Mouse (Mus musculus): Measurements from ENCODE around the gene Cckbr. TPM values are rescaled to one million over a fixed set of nuclear protein-coding genes. Genes with fewer than 3 reads are reported as not detected.

The Cckbr gene
- polyA plus RNA-seq, 1 experiment from 2014 or later = 0.29 TPM

DNA sequence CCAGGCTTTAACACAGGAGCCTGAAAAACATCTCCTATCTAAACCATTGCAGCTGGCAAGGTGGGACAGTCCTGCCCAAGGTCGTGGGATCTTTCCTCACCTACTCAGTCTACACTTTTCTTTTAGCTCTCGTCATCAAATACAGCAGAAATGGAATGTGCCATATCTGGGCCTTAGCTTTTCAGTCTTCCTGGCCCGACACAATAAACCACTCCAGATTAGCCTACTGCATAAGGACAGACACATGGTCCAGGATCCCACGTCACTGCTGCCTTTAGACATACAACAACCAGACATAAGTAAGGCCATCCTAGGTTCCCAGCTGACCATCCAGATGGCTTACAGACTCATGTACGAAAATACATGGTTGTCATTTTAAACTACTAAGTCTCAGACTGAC lies 84.6 kb downstream of the Cckbr start:
- Histone ChIP-seq H3K36me3 (no peaks in the 10 kb centered on the region), H3K4me3 (no peak overlapping the region), H3K9me3 (no peaks in the 10 kb centered on the region), H3K4me2 (replicated peaks) (no peak overlapping the region), H3K9ac (replicated peaks) (no peak overlapping the region), H3K27me3 (peaks cover 47% of the 10 kb centered on the region), H3K27ac (replicated peaks) (no peak overlapping the region), H3K4me1 (no peaks in the 10 kb centered on the region)
- ATAC-seq (ENCODE audit: low FRiP score, low read depth) = no peak
- 86% methylated on average over 5 of the region's 5 CpGs for WGBS

DNA sequence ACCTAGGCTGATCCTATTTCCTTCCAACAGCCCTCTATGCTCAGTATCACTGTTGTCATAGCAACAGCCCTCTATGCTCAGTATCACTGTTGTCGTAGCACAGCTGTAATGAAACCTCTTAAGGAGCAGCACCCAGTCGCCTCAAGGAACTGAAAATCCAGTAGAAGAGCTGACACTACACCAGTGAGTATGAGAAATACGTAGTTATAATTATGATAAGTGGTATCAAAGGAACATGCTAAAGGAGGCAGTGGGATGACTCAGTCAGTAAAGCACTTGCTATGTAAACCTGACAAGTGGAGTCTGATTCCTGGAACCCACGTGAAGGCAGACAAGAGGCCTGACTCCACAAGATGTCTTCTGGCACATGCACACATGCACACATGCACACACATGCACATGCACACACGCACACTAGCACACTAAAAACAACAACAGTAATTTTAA lies 88.3 kb downstream of the Cckbr start:
- 57% methylated on average over 5 of the region's 5 CpGs for WGBS

DNA sequence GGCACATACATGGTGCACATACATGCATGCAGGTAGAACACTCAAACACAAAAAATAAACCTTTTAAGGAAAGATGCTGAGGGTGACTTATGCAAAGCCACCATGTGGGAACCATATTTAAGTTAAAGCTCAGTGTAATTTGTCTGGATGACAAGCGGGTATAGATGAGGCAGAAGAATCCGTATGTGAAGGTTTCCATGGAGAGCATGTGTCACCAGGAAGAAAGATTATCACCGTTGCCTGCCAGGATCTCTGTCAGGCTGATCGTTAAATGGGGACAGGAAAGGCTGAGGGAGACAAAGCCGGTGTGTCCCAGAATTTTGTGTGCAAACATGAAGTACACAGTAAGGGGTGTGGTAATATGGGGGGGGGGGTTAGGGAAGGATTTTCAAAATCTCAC lies 89.0 kb downstream of the Cckbr start:
- Histone ChIP-seq H3K4me2 (replicated peaks) (no peak overlapping the region), H3K9me3 (no peaks in the 10 kb centered on the region), H3K4me3 (no peak overlapping the region), H3K27ac (replicated peaks) (no peak overlapping the region), H3K4me1 (peaks cover 5% of the 10 kb centered on the region; the same call in 1 of the 2 replicates), H3K9ac (replicated peaks) (no peak overlapping the region), H3K27me3 (peaks cover 65% of the 10 kb centered on the region), H3K36me3 (no peaks in the 10 kb centered on the region)
- 0 out of 2 replicates have a peak, but pooled peaks have one; percentile 5 for ATAC-seq (ENCODE audit: low FRiP score, low read depth)
- 76% methylated on average over 5 of the region's 5 CpGs for WGBS

More for the DNA sequence above, 88.3 kb downstream of the Cckbr start:
- Histone ChIP-seq H3K27ac (replicated peaks) (no peak overlapping the region), H3K9me3 (no peaks in the 10 kb centered on the region), H3K27me3 (peaks cover 59% of the 10 kb centered on the region), H3K4me2 (replicated peaks) (no peak overlapping the region), H3K36me3 (no peaks in the 10 kb centered on the region), H3K4me1 (peaks cover 5% of the 10 kb centered on the region; the same call in 1 of the 2 replicates), H3K4me3 (no peak overlapping the region), H3K9ac (replicated peaks) (no peak overlapping the region)
- peak; percentile 47; the same call in 1 of the 2 replicates for ATAC-seq (ENCODE audit: low FRiP score, low read depth)

DNA sequence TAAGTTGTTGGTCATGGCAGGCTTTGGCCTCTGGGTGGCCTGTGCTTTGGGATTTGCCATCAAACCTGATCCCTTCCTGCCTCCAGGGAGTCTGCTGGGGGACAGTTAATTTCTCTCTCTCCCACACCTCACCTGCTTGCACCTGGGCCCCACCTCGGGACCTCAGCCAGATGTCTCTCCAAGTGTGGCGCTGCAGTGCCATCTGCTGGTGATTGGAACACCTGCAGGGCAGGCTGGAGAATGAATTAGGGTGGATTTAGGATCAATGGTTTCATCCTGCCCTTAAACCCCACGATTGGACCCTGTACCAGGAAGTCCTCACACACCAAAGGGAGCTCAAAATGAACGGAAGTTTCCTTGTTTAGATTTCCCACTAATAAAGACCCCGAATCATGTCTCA lies 89.6 kb downstream of the Cckbr start:
- ATAC-seq (ENCODE audit: low FRiP score, low read depth) = peak; percentile 31; the same call in 1 of the 2 replicates
- Histone ChIP-seq H3K4me2 (replicated peaks) (no peak overlapping the region), H3K4me3 (no peak overlapping the region), H3K9ac (replicated peaks) (no peak overlapping the region), H3K4me1 (peaks cover 5% of the 10 kb centered on the region; the same call in 1 of the 2 replicates), H3K36me3 (no peaks in the 10 kb centered on the region), H3K9me3 (no peaks in the 10 kb centered on the region), H3K27me3 (peaks cover 61% of the 10 kb centered on the region), H3K27ac (replicated peaks) (no peak overlapping the region)
- WGBS = 11% methylated on average over 5 of the region's 5 CpGs

DNA sequence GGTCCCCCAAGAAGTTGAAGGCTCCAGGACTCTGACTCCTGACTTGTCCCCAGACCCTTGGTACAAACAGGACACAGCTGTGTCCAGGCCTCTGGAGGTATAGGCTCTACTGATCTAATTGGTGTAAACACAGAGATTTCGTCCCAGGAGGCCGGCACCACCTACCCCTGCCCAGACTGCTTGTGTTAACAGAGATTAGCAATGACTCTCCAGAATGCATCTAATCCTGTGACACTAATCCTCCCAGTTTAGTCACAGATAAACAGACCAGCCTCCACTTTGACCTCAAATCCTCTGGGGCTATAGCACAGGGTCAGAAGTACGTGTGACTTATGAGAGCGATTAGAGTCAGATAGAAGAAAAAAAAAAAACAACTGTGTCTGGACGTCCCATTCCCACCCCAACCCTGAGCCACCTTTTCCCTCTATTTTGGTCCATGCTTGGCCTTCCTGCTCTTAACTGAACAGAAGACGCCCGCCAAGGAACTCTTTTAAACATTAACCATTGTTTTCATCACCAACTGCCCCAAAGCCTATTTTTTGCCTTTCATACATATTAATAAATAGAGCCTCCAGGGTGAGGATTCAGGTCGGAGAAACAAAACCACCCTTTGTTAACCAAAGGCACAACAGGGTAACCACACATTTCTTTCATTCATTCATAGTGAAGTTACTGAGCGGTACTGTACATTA lies 91.3 kb downstream of the Cckbr start:
- Histone ChIP-seq H3K9me3 (no peaks in the 10 kb centered on the region), H3K4me1 (peaks cover 5% of the 10 kb centered on the region; the same call in 1 of the 2 replicates), H3K4me2 (replicated peaks) (no peak overlapping the region), H3K4me3 (no peak overlapping the region), H3K27me3 (peaks cover 65% of the 10 kb centered on the region), H3K27ac (replicated peaks) (no peak overlapping the region), H3K9ac (replicated peaks) (no peak overlapping the region), H3K36me3 (no peaks in the 10 kb centered on the region)
- ATAC-seq (ENCODE audit: low FRiP score, low read depth) = peak; percentile 67
- WGBS = 20% methylated on average over 9 of the region's 9 CpGs

DNA sequence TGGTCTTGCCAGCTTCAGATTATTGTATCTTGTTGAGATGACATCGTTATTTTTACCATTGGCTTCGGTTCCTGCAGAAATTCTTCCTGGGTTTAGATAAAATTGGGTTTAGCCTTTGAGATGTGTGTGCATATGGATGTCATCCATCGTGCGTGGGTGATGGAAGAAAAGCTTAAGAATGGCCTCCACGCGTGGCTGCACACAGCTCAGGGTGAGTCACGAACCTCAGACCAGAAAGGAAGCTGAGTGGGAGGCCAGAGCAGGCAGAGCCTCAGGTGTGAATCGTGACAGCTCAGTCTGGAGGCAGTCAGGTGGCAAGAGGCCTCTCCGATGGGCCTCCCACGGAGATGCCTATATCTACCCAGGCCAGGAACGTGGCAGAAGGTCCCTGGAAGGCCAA lies 93.8 kb downstream of the Cckbr start:
- H3K9ac ChIP-seq (replicated peaks) = no peak overlapping the region
- H3K27ac ChIP-seq (replicated peaks) = no peak overlapping the region
- WGBS = 78% methylated on average over 11 of the region's 11 CpGs
- no peaks in the 10 kb centered on the region for H3K36me3 ChIP-seq
- H3K9me3 ChIP-seq = no peaks in the 10 kb centered on the region
- no peak overlapping the region for H3K4me2 ChIP-seq (replicated peaks)
- H3K4me1 ChIP-seq = peaks cover 5% of the 10 kb centered on the region; the same call in 1 of the 2 replicates
- peaks cover 61% of the 10 kb centered on the region for H3K27me3 ChIP-seq
- no peak for ATAC-seq (ENCODE audit: low FRiP score, low read depth)
- H3K4me3 ChIP-seq = no peak overlapping the region

DNA sequence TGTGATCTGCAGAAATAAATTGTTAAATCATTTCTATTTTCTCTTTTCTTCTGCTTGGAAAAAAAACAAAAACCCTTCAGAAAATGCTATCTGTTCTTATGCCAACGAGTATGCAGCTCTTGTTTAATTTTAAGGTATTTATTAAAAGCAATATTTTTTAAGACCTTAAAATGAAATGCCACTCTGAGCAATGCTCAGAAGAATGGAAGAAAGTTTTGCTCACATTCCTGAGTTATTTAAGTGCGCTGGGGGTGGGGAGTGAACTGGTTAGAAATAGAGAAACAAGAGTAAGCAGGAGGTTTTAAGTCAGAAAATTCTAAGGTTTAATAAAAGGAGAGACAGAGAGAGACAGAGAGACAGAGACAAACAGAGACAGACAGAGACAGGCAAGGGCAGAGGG lies 94.2 kb downstream of the Cckbr start:
- Histone ChIP-seq H3K4me3 (no peak overlapping the region), H3K27me3 (peaks cover 56% of the 10 kb centered on the region)
- 77% methylated on average over 2 of the region's 2 CpGs for WGBS

DNA sequence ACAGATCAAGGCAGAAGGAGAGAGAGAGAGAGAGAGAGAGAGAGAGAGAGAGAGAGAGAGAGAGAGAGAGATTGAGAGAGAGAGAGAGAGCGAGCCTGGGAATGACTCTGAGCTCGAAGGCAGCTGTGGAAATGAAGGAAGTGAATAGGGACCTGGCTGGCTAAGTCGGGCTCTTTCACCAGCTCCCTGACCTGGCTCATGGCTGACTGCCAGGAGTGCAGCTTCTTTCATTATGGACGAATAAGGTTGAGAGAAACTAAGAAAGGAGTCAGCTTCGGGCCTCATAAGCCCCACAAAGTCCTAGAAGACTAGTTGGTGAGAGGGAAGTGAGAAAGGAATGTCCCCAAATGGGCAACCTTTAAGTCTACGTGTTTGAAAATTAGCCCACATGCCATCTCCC lies 94.7 kb downstream of the Cckbr start:
- no peaks in the 10 kb centered on the region for H3K36me3 ChIP-seq
- WGBS = 40% methylated on average over 6 of the region's 6 CpGs

More for the DNA sequence above, 94.2 kb downstream of the Cckbr start:
- Histone ChIP-seq H3K9ac (replicated peaks) (no peak overlapping the region), H3K9me3 (no peaks in the 10 kb centered on the region), H3K36me3 (no peaks in the 10 kb centered on the region), H3K4me2 (replicated peaks) (no peak overlapping the region), H3K4me1 (peaks cover 5% of the 10 kb centered on the region; the same call in 1 of the 2 replicates), H3K27ac (replicated peaks) (no peak overlapping the region)
- ATAC-seq (ENCODE audit: low FRiP score, low read depth) = no peak

More for the DNA sequence above, 94.7 kb downstream of the Cckbr start:
- Histone ChIP-seq H3K9me3 (no peaks in the 10 kb centered on the region), H3K27ac (replicated peaks) (no peak overlapping the region), H3K4me2 (replicated peaks) (no peak overlapping the region), H3K4me3 (no peak overlapping the region), H3K27me3 (peaks cover 52% of the 10 kb centered on the region), H3K4me1 (peaks cover 5% of the 10 kb centered on the region; the same call in 1 of the 2 replicates), H3K9ac (replicated peaks) (no peak overlapping the region)
- ATAC-seq (ENCODE audit: low FRiP score, low read depth) = no peak

Other genes with a start within 250 kb of the Cckbr start
- not detected in 2 replicates for gene Olfr685, start 239.7 kb upstream of the Cckbr start, polyA plus RNA-seq (2016; fragmentation: Nextera tagmentation; extraction: Ambion mirVana)
- gene Olfr686, start 218.2 kb upstream of the Cckbr start, polyA plus RNA-seq (2016; fragmentation: Nextera tagmentation; extraction: Ambion mirVana) = not detected in 2 replicates
- gene Olfr688, start 137.6 kb upstream of the Cckbr start, polyA plus RNA-seq (2016; fragmentation: Nextera tagmentation; extraction: Ambion mirVana) = not detected in 2 replicates
- gene Olfr689, start 114.6 kb upstream of the Cckbr start, polyA plus RNA-seq (2016; fragmentation: Nextera tagmentation; extraction: Ambion mirVana) = not detected in 2 replicates
- gene Olfr690, start 91.6 kb upstream of the Cckbr start, polyA plus RNA-seq (2016; fragmentation: Nextera tagmentation; extraction: Ambion mirVana) = not detected in 2 replicates
- gene Olfr691, start 83.5 kb upstream of the Cckbr start, polyA plus RNA-seq (2016; fragmentation: Nextera tagmentation; extraction: Ambion mirVana) = not detected in 2 replicates
- gene Olfr692, start 57.5 kb upstream of the Cckbr start, polyA plus RNA-seq (2016; fragmentation: Nextera tagmentation; extraction: Ambion mirVana) = not detected in 2 replicates
- not detected in 2 replicates for gene Gm5901, start 50.7 kb upstream of the Cckbr start, polyA plus RNA-seq (2016; fragmentation: Nextera tagmentation; extraction: Ambion mirVana)
- 41.8 and 46.2 TPM in 2 replicates for gene Fam160a2, start 25.7 kb upstream of the Cckbr start, polyA plus RNA-seq (2016; fragmentation: Nextera tagmentation; extraction: Ambion mirVana)
- 0.17 TPM in 1 of 2 replicates, not detected in the other for gene Cnga4, start 21.2 kb upstream of the Cckbr start, polyA plus RNA-seq (2016; fragmentation: Nextera tagmentation; extraction: Ambion mirVana)
- 28.0 and 36.3 TPM in 2 replicates for gene Cavin3, start 56.6 kb downstream of the Cckbr start, polyA plus RNA-seq (2016; fragmentation: Nextera tagmentation; extraction: Ambion mirVana)
- 48.5 and 51.1 TPM in 2 replicates for gene Smpd1, start 128.6 kb downstream of the Cckbr start, polyA plus RNA-seq (2016; fragmentation: Nextera tagmentation; extraction: Ambion mirVana)
- 166 TPM in 2 replicates for gene Apbb1, start 155.9 kb downstream of the Cckbr start, polyA plus RNA-seq (2016; fragmentation: Nextera tagmentation; extraction: Ambion mirVana)
- 0.27 and 0.35 TPM in 2 replicates for gene Hpx, start 174.4 kb downstream of the Cckbr start, polyA plus RNA-seq (2016; fragmentation: Nextera tagmentation; extraction: Ambion mirVana)
- gene Trim3, start 207.8 kb downstream of the Cckbr start, polyA plus RNA-seq (2016; fragmentation: Nextera tagmentation; extraction: Ambion mirVana) = 54.1 and 55.5 TPM in 2 replicates
- gene Timm10b, start 214.3 kb downstream of the Cckbr start, polyA plus RNA-seq (2016; fragmentation: Nextera tagmentation; extraction: Ambion mirVana) = 135 and 143 TPM in 2 replicates
- gene Arfip2, start 214.7 kb downstream of the Cckbr start, polyA plus RNA-seq (2016; fragmentation: Nextera tagmentation; extraction: Ambion mirVana) = 71.4 and 79.3 TPM in 2 replicates
- gene Gm45799, start 214.8 kb downstream of the Cckbr start, polyA plus RNA-seq (2016; fragmentation: Nextera tagmentation; extraction: Ambion mirVana) = 3.3 TPM in 2 replicates
- 1.0 and 1.5 TPM in 2 replicates for gene Dnhd1, start 225.1 kb downstream of the Cckbr start, polyA plus RNA-seq (2016; fragmentation: Nextera tagmentation; extraction: Ambion mirVana)